Comparison of ENCODE assay signal across 45 mouse cellular contexts in the genomic region with DNA sequence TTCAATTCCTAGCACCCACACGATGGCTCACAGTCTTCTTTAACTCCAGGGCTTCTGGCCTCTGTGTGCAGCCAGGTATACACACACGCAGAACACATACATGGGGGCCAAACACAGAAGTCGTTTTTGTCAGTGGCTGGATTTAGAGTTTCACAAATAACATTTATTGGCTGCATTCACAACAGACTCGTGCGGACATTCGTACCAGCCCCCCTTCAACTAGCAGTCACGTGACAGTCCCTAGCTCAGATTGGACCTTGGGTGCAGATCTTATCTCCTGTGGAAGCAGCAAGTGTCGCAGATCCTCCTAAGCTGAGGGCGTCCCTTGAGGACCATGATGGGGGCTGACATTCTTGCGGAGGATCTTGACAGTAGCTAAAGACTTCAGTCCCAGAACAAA. TPM values are rescaled to one million over a fixed set of nuclear protein-coding genes. Genes with fewer than 3 reads are reported as not detected.
"Had no signal": no experiment of that assay in that cellular context is flagged by ENCODE, and none has a peak within 500 bp of the region (broad histone marks: within the 10 kb centered on the region; RNA-seq: fewer than 3 reads in every experiment).

No protein-coding gene starts in this region.

- H3K27ac ChIP-seq: left cerebral cortex, adult 2 months; limb, embryonic 12.5 days; limb, embryonic 13.5 days; limb, embryonic 15.5 days; liver, embryonic 12.5 days; liver, embryonic 13.5 days; liver, embryonic 14.5 days; liver, embryonic 15.5 days; lung, embryonic 15.5 days; macrophage; midbrain, embryonic 10.5 days; midbrain, embryonic 12.5 days; midbrain, embryonic 15.5 days had no signal

- H3K9me3 ChIP-seq: limb, embryonic 10.5 days; limb, embryonic 12.5 days; limb, embryonic 13.5 days; limb, embryonic 15.5 days; liver, embryonic 12.5 days; liver, embryonic 13.5 days; liver, embryonic 15.5 days; lung, embryonic 15.5 days; midbrain, embryonic 10.5 days; midbrain, embryonic 12.5 days; midbrain, embryonic 15.5 days had no signal

- H3K4me2 ChIP-seq: limb, embryonic 12.5 days; limb, embryonic 13.5 days; limb, embryonic 15.5 days; liver, embryonic 11.5 days; liver, embryonic 12.5 days; liver, embryonic 13.5 days; liver, embryonic 15.5 days; lung, embryonic 14.5 days; lung, embryonic 15.5 days; midbrain, embryonic 12.5 days; midbrain, embryonic 15.5 days had no signal

- ATAC-seq: liver, embryonic 12.5 days; liver, postnatal 0 days; lung, postnatal 0 days; midbrain, embryonic 15.5 days; midbrain, embryonic 16.5 days had no signal

- H3K4me1 ChIP-seq: liver, embryonic 12.5 days; liver, embryonic 13.5 days; liver, embryonic 15.5 days; megakaryocyte, embryonic 14.5 days; midbrain, embryonic 12.5 days; midbrain, embryonic 15.5 days had no signal

- H3K36me3 ChIP-seq: limb, embryonic 10.5 days; limb, embryonic 12.5 days; limb, embryonic 13.5 days; limb, embryonic 15.5 days; liver, embryonic 12.5 days; liver, embryonic 13.5 days; liver, embryonic 15.5 days; lung, embryonic 15.5 days; midbrain, embryonic 10.5 days; midbrain, embryonic 12.5 days; midbrain, embryonic 15.5 days had no signal

- DNase-seq: left cerebral cortex, postnatal 4 days; liver; liver, embryonic 13.5 days; liver, postnatal 0 days; lung, adult 18-20 months; lung, adult 2 months; lung, embryonic 14.5 days; lung, postnatal 10 days; lung, postnatal 14 days; lung, postnatal 36 days; midbrain, embryonic 14.5 days had no signal

- H3K27me3 ChIP-seq: liver, embryonic 13.5 days; liver, embryonic 15.5 days; midbrain, embryonic 15.5 days had no signal

- H3K4me3 ChIP-seq: left cerebral cortex, adult 2 months; limb, embryonic 10.5 days; limb, embryonic 12.5 days; limb, embryonic 13.5 days; limb, embryonic 15.5 days; liver, embryonic 12.5 days; liver, embryonic 13.5 days; liver, embryonic 15.5 days; lung, embryonic 15.5 days; megakaryocyte, embryonic 14.5 days; midbrain, embryonic 10.5 days; midbrain, embryonic 12.5 days; midbrain, embryonic 15.5 days; myocyte had no signal

- H3K9ac ChIP-seq: limb, embryonic 12.5 days; limb, embryonic 13.5 days; limb, embryonic 15.5 days; liver, embryonic 12.5 days; liver, embryonic 13.5 days; liver, embryonic 14.5 days; liver, embryonic 15.5 days; liver, postnatal 0 days; lung, embryonic 14.5 days; lung, embryonic 15.5 days; midbrain, embryonic 12.5 days; midbrain, embryonic 15.5 days had no signal

RNA-seq across cellular contexts. Expression of a gene that starts 13.5 kb away (rescaled TPM):
- total RNA-seq: left cerebral cortex, adult 18-20 months; left cerebral cortex, adult 2 months; left cerebral cortex, adult 8-10 months; left cerebral cortex, postnatal 10 days; left cerebral cortex, postnatal 14 days; left cerebral cortex, postnatal 25 days; left cerebral cortex, postnatal 36 days; left cerebral cortex, postnatal 4 days; liver, adult 2 months; megakaryocyte progenitor cell, adult 5-6 weeks; megakaryocyte, adult 5-6 weeks; megakaryocyte-erythroid progenitor cell, adult 5-6 weeks; midbrain, postnatal 0 days; monocyte, adult 5-6 weeks had no signal
- polyA plus RNA-seq: limb, embryonic 10.5 days; limb, embryonic 11.5 days; limb, embryonic 12.5 days; limb, embryonic 13.5 days; limb, embryonic 14.5 days; limb, embryonic 15.5 days; liver, adult 2 months; liver, embryonic 11.5 days; liver, embryonic 12.5 days; liver, embryonic 13.5 days; liver, embryonic 14.5 days; liver, embryonic 15.5 days; liver, embryonic 16.5 days; liver, postnatal 0 days; lung, adult 2 months; lung, embryonic 14.5 days; lung, embryonic 15.5 days; lung, embryonic 16.5 days; lung, postnatal 0 days; macrophage; midbrain, embryonic 10.5 days; midbrain, embryonic 12.5 days; midbrain, embryonic 15.5 days; midbrain, embryonic 16.5 days; midbrain, postnatal 0 days; myocyte had no signal
